Mouse (Mus musculus): ENCODE results near the gene Nudcd2. TPM values are rescaled to one million over a fixed set of nuclear protein-coding genes. Genes with fewer than 3 reads are reported as not detected.
A peak's percentile ranks its signal among the peaks of the same experiment; 100 is the strongest.
"Not testable (repeated sequence)": the region's sequence is repeated elsewhere in the genome, so short reads cannot be mapped to it uniquely, and the experiment has no call there.

Nudcd2 gene
- 10 to 100 TPM; 28.7 to 34.3 TPM for total RNA-seq (2021)
- long read RNA-seq, experiment 1, transcript Nudcd2-201 (4 exons, 1,577 nt) = major isoform, 43 of 49 reads
- long read RNA-seq, experiment 1, partial matches to known transcripts = 0 of 49 reads
- long read RNA-seq, experiment 1, other reads (novel, unspliced or antisense) = 2 of 49 reads
- long read RNA-seq, experiment 2, transcript Nudcd2-201 (4 exons, 1,577 nt) = major isoform, 10 of 11 reads
- long read RNA-seq, experiment 2, partial matches to known transcripts = 0 of 11 reads
- long read RNA-seq, experiment 2, other reads (novel, unspliced or antisense) = 1 of 11 reads

- DNase-seq = peak; percentile 89 to 90
Measured at GRCm38 (mm10) chr11:40733339-40734174, at the start of gene Nudcd2, which contains the start of gene Hmmr. Nudcd2 (plus strand) TSS chr11:40733667. Hmmr (minus strand) TSS chr11:40733422.

- peak; percentile 18 to 21 for DNase-seq
Measured at GRCm38 (mm10) chr11:40690444-40691127, 42.9 kb upstream of the Nudcd2 start.

DNA sequence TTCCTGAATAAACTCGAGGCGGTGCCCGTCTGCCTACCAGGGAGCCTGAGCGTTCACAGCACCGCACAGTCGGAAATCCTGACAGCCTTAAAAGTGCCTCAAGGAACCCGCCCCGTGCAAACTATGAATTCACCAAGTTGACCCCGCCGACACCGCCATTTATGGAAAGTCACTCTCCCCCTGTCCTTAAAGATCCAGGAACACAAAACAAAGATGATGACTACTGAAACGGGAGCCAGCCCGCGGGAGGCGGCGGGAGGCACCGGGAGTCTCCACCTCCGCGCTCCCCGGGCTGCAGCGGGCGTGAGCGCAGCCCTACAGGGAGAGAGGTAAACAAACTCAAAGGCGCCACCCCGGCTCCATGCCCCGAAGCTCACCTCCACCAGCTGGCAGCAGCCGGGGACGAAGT, 41.4 kb upstream of the Nudcd2 start:
- no peak for DNase-seq

GRCm38 (mm10) chr11:40692511-40693365, 40.7 kb upstream of the Nudcd2 start:
- DNase-seq = peak; percentile 96 to 97

GRCm38 (mm10) chr11:40693366-40693951, 40.0 kb upstream of the Nudcd2 start:
- peak; percentile 72 to 80 for DNase-seq

- DNase-seq = peak; percentile 72 to 78
Measured at GRCm38 (mm10) chr11:40694311-40695087, 39.0 kb upstream of the Nudcd2 start.

GRCm38 (mm10) chr11:40695103-40695502, 38.4 kb upstream of the Nudcd2 start, which contains the start of gene Mat2b:
Mat2b (minus strand) TSS chr11:40695203.
- no peak for DNase-seq

GRCm38 (mm10) chr11:40709899-40710298, 23.6 kb upstream of the Nudcd2 start:
- not testable (repeated sequence) for DNase-seq

GRCm38 (mm10) chr11:40713858-40714257, 19.6 kb upstream of the Nudcd2 start:
- peak; percentile 39 to 60 for DNase-seq

DNA sequence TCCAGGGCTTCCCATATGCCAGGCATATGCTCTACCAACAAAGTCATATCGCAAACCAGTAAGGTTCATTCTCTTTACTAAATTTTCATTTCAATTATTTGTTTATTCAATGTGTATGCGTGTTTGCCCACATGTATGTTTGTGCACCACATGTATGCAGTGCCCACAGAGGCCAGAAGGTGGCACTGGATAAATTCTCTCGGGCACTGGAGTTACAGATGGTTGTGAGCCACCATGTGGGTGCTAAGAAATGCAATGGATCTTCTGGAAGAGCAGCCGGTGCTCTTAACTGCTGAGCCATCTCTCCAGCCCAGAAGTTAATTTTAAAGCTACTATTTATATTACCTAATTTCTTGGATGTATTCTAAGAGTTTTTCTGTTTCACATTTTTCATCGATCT, 17.9 kb upstream of the Nudcd2 start:
- DNase-seq = no peak

- DNase-seq = no peak
Measured at GRCm38 (mm10) chr11:40718324-40718723, 15.1 kb upstream of the Nudcd2 start.

- DNase-seq = no peak
Measured at GRCm38 (mm10) chr11:40732997-40733338, 499 bp upstream of the Nudcd2 start.

DNA sequence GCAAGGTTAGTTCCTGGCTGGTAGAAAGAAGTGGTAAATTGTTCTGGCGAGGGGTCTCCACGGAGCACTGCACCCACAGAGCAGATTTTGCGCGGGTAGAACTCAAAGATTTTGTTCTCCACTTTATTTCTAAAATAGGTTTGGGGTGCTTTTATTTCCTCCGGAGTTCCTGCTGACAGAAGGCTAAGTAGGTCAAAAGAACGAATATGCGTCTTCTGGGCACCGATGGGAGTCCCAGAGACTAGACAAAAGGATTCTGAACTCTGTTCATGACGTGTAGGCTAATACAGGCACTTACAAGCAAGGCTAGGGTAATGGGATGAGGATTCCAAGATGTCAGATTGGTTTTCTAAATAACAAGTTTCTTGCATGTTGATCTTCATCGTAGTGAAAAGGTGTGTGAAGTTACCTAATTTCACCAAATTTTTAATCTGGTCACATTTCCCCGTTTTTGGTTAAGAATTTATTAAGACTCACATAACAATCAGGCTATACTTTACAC, 835 bp downstream of the Nudcd2 start:
- no peak for DNase-seq

- no peak for DNase-seq
Measured at GRCm38 (mm10) chr11:40737369-40737768, 3.9 kb downstream of the Nudcd2 start.

DNA sequence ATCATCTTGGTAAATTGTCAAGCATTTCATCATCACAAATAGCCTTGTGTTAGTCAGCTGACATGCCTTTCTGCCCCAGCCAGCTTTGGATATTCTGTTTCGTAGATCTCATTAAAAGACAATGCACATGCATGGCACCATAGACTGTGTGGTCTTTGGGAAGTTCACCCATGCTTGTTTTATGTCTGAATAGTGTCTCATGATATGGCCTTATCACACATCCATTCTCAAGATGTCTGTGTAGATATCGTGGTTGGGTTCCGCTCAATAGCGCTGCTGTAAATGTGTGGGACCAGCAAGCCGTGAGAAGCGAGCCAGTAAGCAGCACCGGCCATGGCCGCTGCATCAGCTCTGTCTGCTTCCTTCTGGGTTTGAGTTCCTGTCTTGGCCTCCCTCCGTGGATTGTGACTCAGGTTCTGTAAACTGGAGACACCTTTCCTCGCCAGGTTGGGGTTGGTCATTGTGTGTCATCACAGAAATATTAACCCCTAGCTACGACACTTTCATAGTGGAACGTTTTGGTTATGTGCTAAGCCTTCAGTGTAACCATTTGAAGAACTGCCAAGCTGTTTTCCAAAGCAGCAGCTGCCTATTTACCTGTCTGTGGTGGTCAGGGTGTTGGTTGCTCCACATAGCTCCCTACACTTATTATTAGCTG, 8.3 kb downstream of the Nudcd2 start:
- DNase-seq = no peak

- DNase-seq = no peak
Measured at GRCm38 (mm10) chr11:40744348-40744747, 10.9 kb downstream of the Nudcd2 start.

- no peak for DNase-seq
Measured at GRCm38 (mm10) chr11:40746361-40746760, 12.9 kb downstream of the Nudcd2 start.

GRCm38 (mm10) chr11:40747716-40748115, 14.2 kb downstream of the Nudcd2 start:
- no peak for DNase-seq

GRCm38 (mm10) chr11:40753836-40754235, 20.4 kb downstream of the Nudcd2 start:
- DNase-seq = no peak

DNA sequence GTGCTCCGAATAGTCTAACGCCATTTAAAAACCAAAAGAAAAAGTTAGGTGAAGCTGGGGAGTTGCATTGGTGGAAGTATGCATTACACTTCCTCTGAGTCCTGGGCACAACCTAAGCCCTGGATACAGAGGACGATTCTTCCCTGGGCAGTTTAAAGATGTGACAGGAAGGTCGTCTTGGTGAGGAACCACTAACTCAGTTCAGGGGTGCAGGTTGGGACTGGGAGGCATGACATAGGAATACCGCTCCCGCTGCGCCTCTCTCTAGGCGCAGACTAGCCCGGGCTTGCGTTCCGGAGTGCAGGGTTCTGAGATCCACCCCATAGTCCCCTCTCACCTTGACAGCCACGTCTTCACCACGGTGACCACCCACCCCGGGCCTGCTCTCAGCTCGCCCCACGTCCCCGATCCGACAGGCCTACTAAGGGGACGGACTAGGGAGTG, 21.2 kb downstream of the Nudcd2 start:
- DNase-seq = no peak

Measured in adrenal gland, postnatal 36 days (tissue).